Comparison of ENCODE assay signal across 8 mouse cellular contexts in genomic region chr8:77549121-77549706, GRCm38 (mm10). TPM values are rescaled to one million over a fixed set of nuclear protein-coding genes. Genes with fewer than 3 reads are reported as not detected.
A peak's percentile ranks its signal among the peaks of the same experiment; 100 is the strongest.
DNase-seq lines count a peak whose midpoint lies in the region; ATAC-seq lines count a peak whose summit lies in the region.

Gene Prmt9, plus strand, starts transcription at chr8:77549397.

- peak within 1 kb of the TSS; percentile 87 for H3K27ac ChIP-seq in hindbrain, embryonic 15.5 days (replicated peaks)

- H3K4me3 ChIP-seq in hindbrain, embryonic 15.5 days, result peak within 1 kb of the TSS; percentile 64

- DNase-seq in R1 (ENCODE audit: low read depth, low spot score), result peak; percentile 81
- peak; percentile 94 to 95 for DNase-seq in cerebellum, postnatal 25 days
- peak; percentile 94 to 95 for DNase-seq in frontal cortex, postnatal 36 days (ENCODE audit: low spot score in 2 of 2)
- DNase-seq in left cerebral cortex, adult 11 months (ENCODE audit: low spot score), result peak; percentile 89
- DNase-seq in lung, postnatal 4 days, result peak; percentile 96
- DNase-seq in retina, postnatal 7 days (ENCODE audit: low read depth, low spot score), result peak; percentile 83
- DNase-seq in urinary bladder, adult 2 months (ENCODE audit: low spot score), result peak; percentile 93

- H3K9ac ChIP-seq in hindbrain, embryonic 15.5 days, result peak within 1 kb of the TSS; percentile 81

- H3K27me3 ChIP-seq in hindbrain, embryonic 15.5 days, result no peaks in the 10 kb centered on the region

- peak within 1 kb of the TSS; percentile 77 for H3K4me2 ChIP-seq in hindbrain, embryonic 15.5 days

- peaks cover 17% of the 10 kb centered on the region for H3K4me1 ChIP-seq in hindbrain, embryonic 15.5 days (replicated peaks)

- WGBS in hindbrain, embryonic 15.5 days, result 3% methylated on average over 42 of the region's 42 CpGs

- peak; percentile 96 for ATAC-seq in hindbrain, embryonic 15.5 days (ENCODE audit: low FRiP score, low read depth)

- peaks cover 21% of the 10 kb centered on the region for H3K36me3 ChIP-seq in hindbrain, embryonic 15.5 days

- H3K9me3 ChIP-seq in hindbrain, embryonic 15.5 days, result no peaks in the 10 kb centered on the region

RNA-seq across cellular contexts. Expression of gene Prmt9, which starts in this region (rescaled TPM):
- polyA plus RNA-seq in hindbrain, embryonic 15.5 days (2015; fragmentation: Nextera tagmentation; extraction: Ambion mirVana), result 24.2 and 25.9 TPM in 2 replicates
- 11.5 and 12.0 TPM in 2 replicates for polyA plus RNA-seq in urinary bladder, adult 2 months (2012; rRNA removed)

Comparison
In these comparisons a context has a peak if more than half of its experiments do, and no peak if none do; other contexts are left out.
1. Peak in every context shown above with its lines: DNase-seq, ATAC-seq, H3K4me3 ChIP-seq and H3K27ac ChIP-seq.